Mouse (Mus musculus) adrenal gland, postnatal 10 days (tissue): ENCODE measurements at regions not wholly inside any gene's neighbourhood (a gene's known extent, or its start where the extent isn't known, plus 50 kb on each side); places are given as distances from the start of the nearest gene placed in this dataset.
"Not testable (repeated sequence)": the region's sequence is repeated elsewhere in the genome, so short reads cannot be mapped to it uniquely, and the experiment has no call there.

Experiments used
- DNase-seq: peaks from one replicate; pipeline ENCODE4 v3.0.0; 2021; ENCODE audit warnings: mixed read lengths

DNA sequence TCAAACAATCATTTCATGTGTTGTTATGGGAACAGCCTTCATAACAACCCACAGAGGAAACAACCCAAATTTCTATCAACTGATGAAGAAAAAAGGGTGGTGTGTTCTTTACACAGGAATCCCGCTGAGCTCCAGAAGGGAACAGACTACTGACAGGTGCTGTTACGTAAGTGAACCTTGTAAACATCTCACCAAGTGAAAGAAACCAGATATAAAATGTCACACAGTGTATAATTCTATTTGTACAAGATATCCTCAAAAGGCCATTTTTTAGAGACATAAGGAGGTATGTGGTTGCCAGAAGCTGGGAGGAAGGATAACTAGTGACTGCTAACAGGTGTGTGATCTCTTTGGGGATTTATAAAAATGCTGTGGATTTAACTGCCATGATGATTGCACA lies 119.9 kb downstream of the Plod2 start:
- no peak for DNase-seq

DNA sequence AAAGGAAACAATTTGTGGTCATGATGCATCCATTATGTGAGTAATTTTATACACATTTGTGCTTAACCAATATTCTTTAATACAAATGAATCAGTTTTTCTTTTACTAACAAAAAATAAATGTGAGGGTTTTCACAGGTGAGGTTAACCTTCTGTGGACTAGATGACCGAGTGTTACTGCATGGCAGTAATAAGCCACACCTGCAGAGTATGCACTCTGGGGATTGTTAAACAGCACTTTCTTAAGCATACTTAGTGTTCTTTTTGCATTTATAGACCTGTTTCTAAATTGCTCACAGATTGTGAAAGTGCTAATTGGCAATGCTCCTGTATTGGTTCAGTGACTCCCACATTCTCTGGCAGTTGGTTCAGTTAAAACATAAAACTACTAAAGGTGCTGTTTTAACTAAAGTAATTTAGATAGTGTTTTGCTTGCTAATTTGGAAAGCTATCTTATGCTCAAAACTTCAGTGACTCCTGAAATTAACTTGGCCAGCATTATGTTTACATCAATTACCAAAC lies 125.4 kb downstream of the Plod2 start:
- no peak for DNase-seq

DNA sequence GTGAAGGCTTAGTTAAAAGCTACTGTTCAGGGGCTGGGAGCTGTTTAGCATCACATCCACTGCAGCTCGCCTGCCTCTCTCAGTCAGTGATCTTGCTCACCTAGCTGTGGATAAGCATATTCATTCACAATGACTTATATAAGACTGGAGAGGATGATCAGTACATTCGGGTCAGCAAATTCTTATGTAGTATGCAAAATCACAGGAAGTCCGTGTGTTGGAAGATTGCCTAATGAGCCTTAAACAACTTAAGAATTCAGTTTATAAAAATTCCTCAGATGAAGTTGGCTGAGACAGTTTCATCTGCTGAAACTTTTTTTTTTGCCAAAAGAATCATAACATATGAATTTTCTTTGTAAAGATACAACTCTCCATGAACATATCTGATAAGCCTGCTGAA lies 129.9 kb downstream of the Plod2 start:
- DNase-seq, result no peak

DNA sequence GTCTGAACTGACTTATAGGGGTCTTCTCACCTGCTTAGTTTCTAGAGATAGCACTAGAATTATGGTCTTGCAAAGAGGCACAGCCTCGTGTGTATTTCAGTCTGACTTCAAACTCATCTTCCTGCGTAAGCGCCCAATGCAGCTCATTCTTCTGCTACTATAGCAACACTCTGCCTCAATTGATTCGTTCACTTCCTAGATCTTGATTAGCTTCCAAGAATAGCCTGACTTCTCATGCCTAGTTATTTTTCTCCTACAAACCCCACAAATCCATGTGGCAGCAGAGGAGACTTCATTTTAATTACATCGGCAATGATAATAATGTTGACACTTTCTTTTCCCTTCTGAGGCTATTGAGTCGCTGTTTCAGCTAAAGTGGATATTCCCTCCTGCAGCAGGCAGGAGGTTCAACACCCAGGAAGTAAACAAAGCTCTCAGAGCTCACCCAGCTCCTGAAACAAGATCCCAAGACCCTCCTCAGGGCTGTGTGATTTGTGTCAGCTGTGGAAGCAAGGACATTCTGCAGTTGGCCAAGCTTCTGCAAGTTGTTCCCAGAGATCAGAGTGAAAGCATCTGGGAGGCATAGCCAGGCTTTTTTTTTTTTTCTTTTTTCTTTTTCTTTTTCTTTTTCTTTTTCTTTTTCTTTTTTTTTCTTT lies 152.5 kb downstream of the Plod2 start:
- no peak for DNase-seq

DNA sequence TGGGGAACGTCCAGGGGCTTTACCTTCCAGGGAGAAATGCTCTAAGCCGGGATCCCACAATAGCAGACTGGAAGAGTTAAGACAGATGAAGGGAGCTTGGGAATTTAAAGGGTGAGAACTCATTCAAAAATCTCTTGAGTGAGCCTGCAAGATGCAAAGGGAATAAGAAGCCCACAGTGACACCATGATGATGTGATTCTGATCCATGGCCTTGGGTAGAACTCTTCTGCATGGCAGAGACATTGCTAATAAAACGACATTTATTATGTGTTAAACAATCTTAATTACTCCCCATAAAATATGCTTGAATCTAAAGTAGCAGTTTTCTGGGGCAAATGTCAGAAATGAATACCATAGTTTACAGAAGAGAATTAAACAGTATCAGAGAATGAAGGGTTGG lies 155.9 kb downstream of the Plod2 start:
- no peak for DNase-seq

DNA sequence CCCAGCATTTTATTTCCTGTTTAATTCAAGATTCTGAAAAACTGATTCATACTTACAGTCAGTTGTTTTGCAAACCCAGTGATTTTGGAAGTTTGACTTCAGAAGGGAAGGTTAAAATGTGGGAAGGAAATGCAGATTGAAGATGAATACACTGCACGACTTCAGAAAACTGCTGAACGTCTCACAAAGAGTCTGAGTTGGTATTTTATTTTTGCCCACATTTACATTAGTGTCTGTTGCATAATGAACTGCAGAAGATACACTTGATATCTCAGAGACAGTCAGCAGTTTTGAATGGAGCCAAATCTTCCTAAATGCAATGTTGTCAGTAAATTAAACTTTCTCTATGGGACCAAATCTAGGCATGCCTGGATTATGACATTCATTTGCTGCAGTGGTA lies 162.7 kb downstream of the Plod2 start:
- DNase-seq, result no peak

DNA sequence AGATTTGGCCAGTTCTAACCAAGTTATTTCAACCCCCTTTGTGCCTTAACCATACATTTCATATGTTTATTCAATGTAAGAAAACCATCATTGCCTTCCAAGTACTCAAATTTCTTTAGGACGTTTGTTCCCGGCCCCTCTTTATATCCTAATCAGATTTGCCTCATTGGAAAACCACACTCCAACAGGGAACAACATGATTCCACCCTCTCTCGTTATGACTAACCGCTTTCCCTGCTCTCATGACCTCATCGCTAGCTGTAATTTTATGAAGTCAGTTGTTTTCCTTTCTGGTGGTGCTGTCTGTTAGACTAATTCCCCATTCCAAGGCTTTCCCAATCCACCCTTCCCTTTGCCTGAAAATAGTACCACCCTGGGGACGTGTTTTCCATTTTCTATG lies 165.0 kb downstream of the Plod2 start:
- no peak for DNase-seq

DNA sequence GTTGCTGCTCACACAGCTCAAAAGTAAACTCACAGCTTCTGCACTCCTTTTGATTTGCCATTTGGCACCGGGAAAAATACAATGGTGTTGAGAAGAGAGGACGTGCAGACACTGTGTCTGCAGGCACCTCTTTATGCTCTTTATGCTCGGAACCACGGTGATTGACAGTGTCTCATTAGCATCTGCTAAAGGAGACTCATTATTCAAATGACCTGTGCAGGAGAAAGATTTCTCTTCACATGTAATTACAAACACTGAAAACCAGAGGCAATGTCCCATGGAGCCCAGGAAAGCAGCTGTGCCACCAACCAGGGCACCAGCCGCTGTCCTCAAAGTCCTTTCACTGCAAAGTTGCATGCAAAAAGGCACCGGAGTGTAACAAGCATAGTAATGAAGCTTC lies 175.2 kb downstream of the Plod2 start:
- no peak for DNase-seq

DNA sequence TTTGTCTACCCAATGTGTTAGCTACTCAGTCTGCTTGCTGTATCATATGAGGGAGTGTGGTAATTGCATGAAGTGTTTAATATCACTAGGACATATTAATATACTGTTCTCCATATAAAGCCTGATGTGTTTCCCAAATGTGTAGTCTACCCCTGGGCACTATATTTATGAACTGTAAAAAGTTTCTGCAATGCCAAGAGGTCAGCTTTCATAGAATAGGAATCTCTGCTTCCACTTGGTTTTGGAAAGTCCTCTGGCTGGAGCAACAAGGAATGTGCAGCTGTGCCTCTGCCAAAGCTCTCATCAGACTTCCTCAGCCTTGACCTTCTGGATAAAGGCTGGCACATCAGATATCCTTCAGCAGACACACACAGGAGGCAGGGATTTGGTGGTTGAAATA lies 176.3 kb downstream of the Plod2 start:
- DNase-seq, result peak; percentile 28

DNA sequence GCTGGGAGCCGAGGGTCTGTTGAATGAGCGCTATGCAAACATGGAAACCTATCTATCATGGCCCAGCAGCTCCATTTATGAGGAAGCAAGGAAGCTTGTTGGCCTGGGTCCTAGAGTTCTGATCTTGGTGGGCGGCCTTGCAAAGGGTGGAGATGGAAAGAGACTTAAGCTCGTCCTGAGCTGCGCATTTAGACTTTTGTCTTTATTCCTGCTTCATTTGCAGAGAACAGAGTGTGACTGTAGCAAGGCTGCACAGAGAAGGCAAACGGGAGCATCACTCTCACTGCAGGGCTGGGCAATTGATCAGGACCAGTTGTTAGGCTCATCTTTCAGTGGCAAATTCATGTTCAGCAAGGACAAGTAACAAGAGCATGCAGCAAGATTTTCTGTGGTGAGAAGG lies 177.2 kb downstream of the Plod2 start:
- DNase-seq, result no peak

DNA sequence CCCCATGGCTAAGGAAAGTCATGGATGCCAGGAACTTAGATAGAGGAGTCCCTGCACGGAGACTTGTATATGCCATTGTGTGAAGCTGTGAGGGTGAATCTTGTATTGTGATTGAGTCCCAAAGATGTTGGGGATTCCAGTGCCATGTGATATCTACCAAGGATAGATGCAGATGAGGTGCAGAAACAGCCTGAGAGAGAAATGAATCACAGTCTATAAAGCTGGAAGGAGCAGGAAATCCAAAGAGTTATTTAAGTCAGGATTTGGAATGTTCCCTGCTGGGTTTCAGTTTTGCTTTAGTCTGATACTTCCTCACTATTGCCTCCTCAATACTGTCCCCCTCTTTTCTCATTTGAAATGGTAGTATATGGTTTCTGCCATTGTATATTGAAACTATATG lies 186.8 kb downstream of the Plod2 start:
- no peak for DNase-seq

DNA sequence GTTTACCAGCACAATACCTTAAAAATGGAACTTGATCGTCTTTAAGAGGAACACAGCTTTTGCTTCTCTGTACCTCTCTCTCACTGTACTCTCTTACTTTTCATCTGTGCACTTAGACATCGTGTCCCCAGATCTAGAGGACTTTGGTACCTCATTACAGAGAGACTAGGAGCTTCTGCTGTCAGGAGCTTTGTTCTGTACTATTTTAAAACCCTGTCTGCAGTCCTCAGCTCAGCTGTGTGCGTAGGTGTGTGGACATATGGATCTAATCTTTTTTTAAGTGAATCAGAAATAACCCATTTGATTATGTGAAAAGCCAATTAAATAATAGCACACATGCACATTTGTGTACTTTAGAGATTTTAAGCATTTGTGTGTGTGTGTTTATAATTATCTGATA lies 189.4 kb downstream of the Plod2 start:
- no peak for DNase-seq

DNA sequence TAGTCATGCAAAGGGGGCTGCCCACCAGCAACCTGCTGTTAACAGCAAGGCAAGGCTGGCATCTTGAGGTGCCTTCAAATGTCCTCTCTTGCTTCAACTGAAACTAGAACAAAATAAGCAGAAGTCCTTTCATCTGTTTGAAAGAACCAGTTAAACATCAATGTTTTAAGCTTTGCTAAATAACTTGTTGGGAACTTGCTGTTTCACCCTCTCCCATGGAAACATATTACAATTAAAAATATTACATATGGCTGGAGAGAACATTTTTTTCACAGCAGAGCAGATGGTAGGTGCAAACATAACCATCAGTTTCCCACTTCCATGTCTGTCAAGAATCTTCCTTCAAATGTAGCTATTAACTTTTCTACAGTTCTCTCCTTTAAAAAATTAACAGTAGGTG lies 225.5 kb downstream of the Plod2 start:
- DNase-seq, result no peak

DNA sequence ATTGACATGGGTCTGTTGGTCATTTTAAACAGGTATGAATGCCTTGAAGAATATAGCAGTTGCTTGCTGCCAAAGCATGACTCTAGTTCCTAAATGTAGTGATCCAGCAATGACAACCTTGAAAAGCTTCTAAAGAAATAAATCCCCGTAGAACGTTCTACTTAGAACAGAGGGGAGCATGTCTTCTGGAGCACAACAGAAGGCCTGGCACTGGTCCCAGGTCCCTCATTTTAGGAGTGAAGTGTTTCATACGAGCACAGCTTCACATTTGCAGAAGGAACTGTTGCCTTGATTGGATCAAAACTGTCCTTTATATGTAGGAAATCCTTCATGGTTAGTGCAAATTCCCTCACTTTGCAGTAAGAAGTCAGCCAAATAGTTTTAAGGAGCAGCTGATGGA lies 226.4 kb downstream of the Plod2 start:
- DNase-seq, result peak; percentile 4

DNA sequence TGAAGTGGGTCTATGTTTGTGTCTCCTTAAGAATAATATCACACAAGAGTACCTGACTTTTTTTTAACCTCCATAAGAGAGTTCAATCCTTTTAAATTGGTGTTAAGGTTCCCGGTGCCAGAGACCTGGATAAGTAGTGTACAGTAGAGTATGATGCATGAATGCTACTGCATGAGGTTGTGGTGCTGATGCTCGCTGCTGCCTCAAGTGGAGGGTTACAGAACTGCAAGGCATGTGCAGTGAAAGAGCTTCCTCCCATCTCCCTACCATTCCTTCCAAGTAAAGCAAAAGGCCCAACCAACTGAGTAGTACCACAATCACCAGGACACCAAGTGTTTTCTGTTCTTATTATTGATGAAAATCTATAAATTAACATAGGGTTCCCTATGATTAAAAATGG lies 227.5 kb downstream of the Plod2 start:
- peak; percentile 34 for DNase-seq

DNA sequence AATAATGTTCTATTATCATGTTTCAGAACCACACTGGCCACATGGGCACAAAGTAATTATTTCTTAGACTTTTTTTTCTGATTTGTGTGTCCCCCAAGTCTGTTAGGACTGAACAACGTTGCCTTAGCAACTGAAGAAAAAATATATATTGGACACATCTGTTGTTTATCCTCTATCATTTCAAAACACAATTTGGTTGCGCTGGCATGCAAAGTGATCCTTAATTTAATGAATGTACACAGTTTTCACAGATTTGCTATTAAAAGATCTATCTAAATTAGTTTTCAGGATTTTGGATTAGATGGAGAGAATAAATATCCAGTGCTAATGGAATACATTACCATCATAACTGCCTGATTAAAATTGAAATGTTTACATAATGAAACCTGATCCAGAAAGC lies 229.0 kb downstream of the Plod2 start:
- no peak for DNase-seq

DNA sequence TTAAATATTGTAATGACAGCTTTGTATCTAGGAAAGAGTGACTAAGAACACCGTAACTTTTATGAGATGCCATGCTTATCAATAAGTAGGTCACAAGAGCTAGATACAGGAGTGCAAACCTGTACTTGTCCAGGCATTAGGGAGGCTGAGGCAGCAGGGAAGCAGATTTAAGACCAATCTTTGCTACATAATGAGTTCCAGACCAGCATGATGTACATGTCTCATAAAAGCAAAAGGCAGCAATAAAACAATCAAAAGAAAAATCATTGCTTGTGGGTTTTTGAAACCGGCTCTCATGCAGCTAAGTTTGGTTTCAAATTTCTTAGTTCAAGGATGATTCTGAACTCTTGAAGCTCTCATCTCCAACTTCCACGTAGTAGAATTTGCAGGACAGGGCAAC lies 229.7 kb downstream of the Plod2 start:
- DNase-seq, result no peak

DNA sequence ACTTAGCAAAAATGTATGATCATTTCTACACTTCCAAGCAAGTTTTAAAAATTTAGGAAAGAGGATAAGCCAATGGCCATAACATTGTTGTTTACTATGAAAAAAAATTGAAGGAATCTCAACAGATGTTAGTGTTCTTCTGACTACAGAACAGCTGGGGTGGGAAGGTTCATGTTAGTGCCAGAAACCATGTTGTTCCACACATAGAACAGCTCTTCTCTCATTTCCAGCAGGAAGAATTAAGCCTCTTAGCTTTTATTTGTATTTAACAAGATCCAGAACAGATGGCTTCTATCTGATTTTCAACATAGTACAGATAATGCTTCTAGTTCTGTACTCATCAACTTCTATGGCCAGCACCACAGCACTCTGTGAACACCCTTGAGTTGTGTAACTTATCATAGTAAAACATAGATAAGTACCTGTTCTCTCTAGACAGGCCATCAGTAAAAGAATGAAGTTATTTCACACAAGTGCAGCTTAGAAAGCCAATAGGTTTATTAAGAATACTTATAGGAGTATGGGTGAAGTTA lies 241.0 kb downstream of the Plod2 start:
- DNase-seq, result no peak

DNA sequence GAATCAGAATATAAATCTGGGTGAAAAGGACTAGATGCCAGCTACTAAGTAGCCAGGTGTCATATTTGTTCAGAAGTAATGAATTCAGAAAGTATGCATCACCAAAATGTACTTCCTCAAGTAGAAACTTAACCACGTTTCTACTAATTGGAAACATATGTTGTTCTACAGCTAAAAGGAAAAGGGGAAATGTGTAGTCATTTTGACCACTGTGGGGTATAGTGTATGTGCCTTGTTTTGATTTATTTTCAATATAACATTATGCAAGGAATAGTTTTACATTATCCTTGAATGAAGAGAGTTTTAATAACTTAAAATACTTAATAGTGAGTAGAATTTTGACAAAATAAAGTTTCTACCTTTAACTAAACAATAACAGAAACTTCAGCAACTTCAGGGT lies 257.7 kb downstream of the Plod2 start:
- no peak for DNase-seq

DNA sequence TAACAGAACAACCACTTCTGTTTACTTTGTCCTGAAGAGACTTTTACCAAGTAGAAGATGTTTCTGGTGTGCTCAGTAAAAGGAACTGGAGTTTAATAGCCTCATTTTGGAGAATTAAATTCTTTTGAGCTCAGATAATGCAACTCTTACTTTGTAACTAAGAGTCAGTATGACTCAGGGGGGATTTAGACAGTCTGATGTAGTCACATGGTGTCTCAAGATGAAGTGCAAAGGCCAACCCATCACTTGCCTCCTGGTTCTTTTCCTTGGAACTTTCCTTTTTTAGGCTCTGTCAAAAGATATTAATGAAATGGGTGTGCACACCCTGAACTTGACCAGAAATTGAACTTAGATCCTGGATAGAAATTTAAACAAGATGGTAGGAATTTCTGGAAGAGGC lies 267.4 kb downstream of the Plod2 start:
- no peak for DNase-seq

DNA sequence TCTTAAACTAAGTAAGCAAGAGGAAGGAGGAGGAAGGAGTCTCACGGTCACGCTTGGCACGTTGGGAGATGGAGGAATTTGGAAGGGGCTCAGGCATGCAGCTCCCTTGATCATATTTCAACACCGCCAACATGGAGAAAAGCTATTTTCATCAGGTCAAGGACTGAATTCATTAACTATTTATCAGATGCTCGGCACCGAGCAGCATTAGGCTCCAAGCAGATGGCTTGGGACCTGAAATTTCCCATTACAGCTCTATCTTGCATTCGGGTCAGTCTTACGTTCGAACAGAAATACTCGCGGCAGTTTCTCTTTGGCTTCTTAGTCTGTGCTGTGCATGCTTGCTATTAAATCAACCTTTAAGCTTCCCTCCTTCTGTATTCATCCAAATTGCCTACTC lies 278.7 kb downstream of the Plod2 start:
- DNase-seq, result peak; percentile 5

DNA sequence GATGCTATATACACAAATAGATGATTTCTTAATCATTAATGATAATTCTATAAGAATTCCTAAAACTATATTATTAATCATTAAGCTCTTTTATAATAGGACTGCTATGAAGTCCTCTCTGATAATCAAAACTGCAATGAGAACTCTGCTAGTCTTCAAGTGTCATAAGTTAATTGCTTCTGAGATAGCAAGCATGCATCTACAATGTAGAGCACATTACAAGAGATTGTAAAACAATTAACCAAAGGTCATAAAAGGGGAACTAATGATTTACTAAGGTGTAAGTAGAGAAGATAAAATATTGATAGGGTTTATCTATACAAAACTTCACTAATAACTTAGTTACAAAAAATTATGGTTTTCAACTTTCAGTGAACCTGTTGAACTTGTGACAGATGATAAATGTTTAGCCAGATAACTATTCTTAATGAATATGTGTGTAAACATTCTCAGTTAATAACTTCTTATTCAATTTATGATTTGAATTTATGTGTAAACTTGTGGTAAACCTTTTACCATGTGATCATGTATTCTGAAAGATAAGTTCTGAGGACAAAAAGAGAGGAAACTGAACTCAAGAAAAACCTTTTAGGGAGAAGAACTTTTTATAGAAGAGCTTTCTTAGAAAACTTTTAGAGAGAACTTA lies 284.8 kb downstream of the Plod2 start:
- no peak for DNase-seq

DNA sequence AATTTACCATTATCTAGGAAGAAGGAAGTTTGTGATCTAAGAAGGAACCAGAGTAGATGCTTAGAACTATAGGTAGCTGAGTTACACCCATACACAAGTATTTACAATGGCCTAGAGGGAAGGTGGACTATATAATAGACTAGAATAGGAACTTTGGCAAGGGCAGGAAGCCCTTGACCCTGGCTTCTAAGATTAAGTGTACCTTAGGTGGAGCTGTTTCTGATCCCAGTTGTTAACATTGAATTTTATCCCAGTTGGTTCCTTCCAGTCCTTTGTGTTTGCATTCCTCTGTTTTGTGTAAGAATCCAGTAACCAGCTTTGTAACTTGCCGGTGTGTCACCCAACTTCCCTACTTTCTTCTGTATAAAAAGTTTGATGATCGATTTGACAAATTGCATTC lies 294.1 kb downstream of the Plod2 start:
- DNase-seq, result not testable (repeated sequence)

DNA sequence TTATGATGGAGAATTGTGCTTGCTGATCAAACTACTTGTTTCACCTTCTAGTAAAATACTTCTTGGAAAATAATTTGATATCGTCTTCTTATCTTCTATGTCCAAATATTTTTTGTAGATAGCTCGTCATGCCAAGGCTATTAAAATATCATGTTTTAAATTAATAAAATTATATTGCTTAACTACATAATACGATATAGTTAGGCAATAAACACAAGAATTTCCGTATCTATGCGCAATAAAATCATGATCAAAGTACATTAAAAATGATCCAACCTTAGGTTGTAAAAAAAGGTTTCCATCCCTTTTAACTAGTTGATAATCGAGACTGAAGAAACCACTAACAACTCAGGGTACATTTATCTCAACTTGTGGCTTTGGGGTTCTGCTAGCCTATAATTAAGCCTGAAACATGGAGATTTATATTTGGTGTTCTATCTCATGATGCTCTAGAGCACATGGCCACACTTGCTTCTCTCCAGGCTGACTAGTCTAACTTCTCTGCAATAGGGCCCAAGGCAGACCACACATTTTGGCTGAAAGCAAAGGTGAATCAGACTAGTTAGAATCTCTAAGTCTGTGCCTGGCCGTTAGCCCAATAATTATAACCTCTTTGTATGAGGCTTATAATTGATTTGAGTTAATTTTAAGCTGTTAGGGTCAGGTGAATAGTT lies 314.5 kb downstream of the Plod2 start:
- DNase-seq, result no peak
